Mouse (Mus musculus) induced T-regulatory cell, adult 2 months (primary cell): ENCODE data around the gene Gm2075.
"Not testable (repeated sequence)": the region's sequence is repeated elsewhere in the genome, so short reads cannot be mapped to it uniquely, and the experiment has no call there.

Experiments used
- DNase-seq: peaks from one replicate; pipeline ENCODE4 v3.0.0-alpha.2; 2012; ENCODE audit warnings: low read depth

The Gm2075 gene

GRCm38 (mm10) chr12:88011548-88011947 lies at the start of gene Gm2075:
Gene Gm2075, plus strand, starts transcription at chr12:88011848.
- DNase-seq, result not testable (repeated sequence)

DNA sequence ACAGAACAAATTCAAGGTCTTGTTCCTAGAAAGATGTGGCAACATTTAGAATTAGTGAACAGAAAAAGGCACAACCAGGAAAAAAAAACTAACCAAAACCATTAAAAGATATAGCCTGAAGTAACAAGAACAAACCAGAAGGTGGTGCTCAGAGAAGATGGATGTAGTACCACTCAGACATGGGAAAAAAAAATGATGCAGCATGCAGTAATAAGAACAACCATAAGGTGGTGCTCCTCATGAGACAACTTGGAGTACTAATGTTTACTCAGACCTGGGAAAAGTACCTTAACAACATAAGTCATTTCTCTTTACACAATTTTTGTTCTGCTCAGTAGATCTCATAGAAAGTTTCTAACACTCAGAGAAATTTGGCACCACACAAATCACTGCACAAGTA lies 27.6 kb upstream of the Gm2075 start:
- DNase-seq, result not testable (repeated sequence)

GRCm38 (mm10) chr12:88004118-88004517 lies 7.5 kb upstream of the Gm2075 start:
- not testable (repeated sequence) for DNase-seq

DNA sequence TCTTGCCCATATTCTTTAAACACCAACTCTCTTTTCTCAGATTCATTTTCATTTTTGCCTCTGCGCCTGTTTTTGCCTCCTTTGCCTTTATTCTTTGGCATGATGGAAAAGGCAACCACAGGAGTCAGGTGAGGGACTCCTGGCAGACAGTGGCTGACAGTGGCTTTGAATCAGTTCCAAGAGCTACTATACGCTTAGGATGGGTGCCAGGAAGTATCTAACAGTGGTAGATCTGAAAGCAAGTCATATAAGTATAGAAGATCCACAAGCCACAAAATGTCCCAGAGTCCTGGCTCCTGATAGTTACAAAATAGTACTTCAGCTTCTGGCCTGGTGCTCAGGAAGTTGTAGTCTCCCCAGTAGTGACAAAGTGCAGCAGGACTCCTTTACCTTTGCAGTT lies 7.0 kb downstream of the Gm2075 start, which contains the start of gene Gm6803:
Gene Gm6803 (minus strand): TSS at position 101 of the 400 bp plus-strand sequence.
- DNase-seq, result not testable (repeated sequence)

DNA sequence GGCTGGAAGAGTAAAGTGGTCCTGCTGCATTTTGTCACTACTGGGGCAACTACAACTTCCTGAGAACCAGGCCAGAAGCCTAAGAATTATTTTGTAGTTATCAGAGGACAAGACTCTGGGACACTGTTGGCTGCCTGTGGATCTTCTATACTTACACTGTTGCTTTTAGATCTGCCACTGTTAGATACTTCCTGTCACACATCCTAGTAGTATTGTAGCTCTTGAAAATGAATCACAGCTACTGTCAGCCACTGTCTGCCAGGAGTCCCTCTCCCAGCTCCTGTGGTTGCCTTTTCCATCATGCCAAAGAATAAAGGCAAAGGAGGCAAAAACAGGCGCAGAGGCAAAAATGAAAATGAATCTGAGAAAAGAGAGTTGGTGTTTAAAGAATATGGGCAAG lies 15.1 kb downstream of the Gm2075 start, which contains the start of gene Gm2056:
Gene Gm2056 (plus strand): TSS at position 301 of the 400 bp plus-strand sequence.
- DNase-seq, result not testable (repeated sequence)

DNA sequence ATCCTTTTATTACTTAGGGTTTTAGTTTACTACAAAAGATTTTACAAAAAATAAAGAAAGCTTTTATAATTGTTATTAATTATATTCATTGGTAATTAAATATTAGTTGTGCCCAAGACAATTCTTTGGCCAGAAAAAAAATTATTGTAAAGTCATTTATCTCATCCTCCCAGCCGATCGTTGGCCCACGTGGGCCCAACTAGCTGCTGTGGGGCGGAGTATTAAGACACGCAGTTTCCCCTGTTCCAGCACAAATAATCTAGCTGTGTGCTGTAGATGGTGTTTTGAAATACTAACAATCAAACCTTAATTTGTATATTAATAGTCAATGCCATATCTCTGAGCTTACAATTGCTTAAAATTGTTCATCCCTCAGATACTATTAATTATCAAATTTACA lies 20.6 kb downstream of the Gm2075 start:
- DNase-seq, result not testable (repeated sequence)

- DNase-seq, result not testable (repeated sequence)
Measured at GRCm38 (mm10) chr12:88039062-88039461, 27.4 kb downstream of the Gm2075 start.

- DNase-seq, result not testable (repeated sequence)
Measured at GRCm38 (mm10) chr12:88039703-88040102, 28.1 kb downstream of the Gm2075 start.

GRCm38 (mm10) chr12:88045226-88045625 lies 33.6 kb downstream of the Gm2075 start:
- DNase-seq, result not testable (repeated sequence)
